Mouse (Mus musculus): Measurements from ENCODE around the gene Il31ra.

The Il31ra gene

GRCm38 (mm10) chr13:112508487-112508886, 85.7 kb downstream of the Il31ra start:
- in situ Hi-C loops (cut with MboI, MseI): loop anchor here (5.0 kb wide), 1 partner anchor 86 kb away; no protein-coding TSS in a partner anchor

GRCm38 (mm10) chr13:112507691-112508090, 86.5 kb downstream of the Il31ra start:
- in situ Hi-C loops (cut with MboI, MseI): loop anchor here (5.0 kb wide), 1 partner anchor 85 kb away; no protein-coding TSS in a partner anchor

GRCm38 (mm10) chr13:112506766-112507165, 87.4 kb downstream of the Il31ra start:
- in situ Hi-C loops (cut with MboI, MseI): loop anchor here (5.0 kb wide), 1 partner anchor 84 kb away; no protein-coding TSS in a partner anchor

- in situ Hi-C loops (cut with MboI, MseI): loop anchor here (5.0 kb wide), 1 partner anchor 83 kb away; no protein-coding TSS in a partner anchor
Observed at GRCm38 (mm10) chr13:112505436-112505835, 88.7 kb downstream of the Il31ra start.

- in situ Hi-C loops (cut with MboI, MseI): no loop called here
Observed at GRCm38 (mm10) chr13:112503846-112504245, 90.3 kb downstream of the Il31ra start.

- in situ Hi-C loops (cut with MboI, MseI): no loop called here
Observed at GRCm38 (mm10) chr13:112500466-112500865, 93.7 kb downstream of the Il31ra start.

GRCm38 (mm10) chr13:112500027-112500426, 94.1 kb downstream of the Il31ra start:
- in situ Hi-C loops (cut with MboI, MseI): no loop called here

- in situ Hi-C loops (cut with MboI, MseI): no loop called here
Observed at GRCm38 (mm10) chr13:112494590-112494989, 99.6 kb downstream of the Il31ra start.

GRCm38 (mm10) chr13:112492285-112492678, 101.9 kb downstream of the Il31ra start:
- in situ Hi-C loops (cut with MboI, MseI): no loop called here

- in situ Hi-C loops (cut with MboI, MseI): no loop called here
Observed at GRCm38 (mm10) chr13:112491636-112492284, 102.4 kb downstream of the Il31ra start.

GRCm38 (mm10) chr13:112490036-112490435, 104.1 kb downstream of the Il31ra start:
- in situ Hi-C loops (cut with MboI, MseI): no loop called here

GRCm38 (mm10) chr13:112486676-112487075, 107.5 kb downstream of the Il31ra start:
- in situ Hi-C loops (cut with MboI, MseI): no loop called here

GRCm38 (mm10) chr13:112486236-112486635, 107.9 kb downstream of the Il31ra start:
- in situ Hi-C loops (cut with MboI, MseI): no loop called here

GRCm38 (mm10) chr13:112483015-112483414, 111.1 kb downstream of the Il31ra start:
- in situ Hi-C loops (cut with MboI, MseI): no loop called here

- in situ Hi-C loops (cut with MboI, MseI): no loop called here
Observed at GRCm38 (mm10) chr13:112482525-112482924, 111.6 kb downstream of the Il31ra start.

- in situ Hi-C loops (cut with MboI, MseI): no loop called here
Observed at GRCm38 (mm10) chr13:112479926-112480325, 114.2 kb downstream of the Il31ra start.

- in situ Hi-C loops (cut with MboI, MseI): no loop called here
Observed at GRCm38 (mm10) chr13:112479032-112479431, 115.1 kb downstream of the Il31ra start.

- in situ Hi-C loops (cut with MboI, MseI): no loop called here
Observed at GRCm38 (mm10) chr13:112473757-112474755, 120.1 kb downstream of the Il31ra start.

- in situ Hi-C loops (cut with MboI, MseI): no loop called here
Observed at GRCm38 (mm10) chr13:112472401-112473023, 121.6 kb downstream of the Il31ra start.

- in situ Hi-C loops (cut with MboI, MseI): no loop called here
Observed at GRCm38 (mm10) chr13:112471201-112471600, 123.0 kb downstream of the Il31ra start.
